8 mouse cellular contexts compared by ENCODE assay signal in the genomic region with DNA sequence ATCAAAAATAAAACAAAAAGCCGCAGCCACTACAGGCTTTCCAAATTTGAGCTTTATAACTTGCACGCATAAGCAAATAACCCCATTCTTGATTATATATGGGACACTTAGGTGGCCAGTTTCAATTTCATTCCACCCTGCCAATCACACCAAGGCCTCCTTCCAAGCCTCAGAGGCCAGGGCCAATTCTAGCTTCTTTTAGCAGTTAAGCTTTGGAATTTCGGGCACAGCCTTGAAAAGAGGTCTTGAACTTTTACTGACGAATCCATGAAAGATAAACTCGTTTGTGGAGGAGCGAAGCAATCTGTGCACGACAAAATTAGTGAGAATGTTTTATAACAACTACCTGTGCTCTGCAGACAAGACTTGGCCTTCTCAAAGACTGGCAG. TPM values are rescaled to one million over a fixed set of nuclear protein-coding genes. Genes with fewer than 3 reads are reported as not detected.
DNase-seq lines count a peak whose midpoint lies in the region; ATAC-seq lines count a peak whose summit lies in the region.

No protein-coding gene starts in this region.

- H3K4me1 ChIP-seq in heart, embryonic 14.5 days (ENCODE audit: control insufficient read depth in 2 of 2, insufficient read depth in 2 of 2, low read length in 2 of 2), result peaks cover 10 to 18% of the 10 kb centered on the region in 2 experiments
- H3K4me1 ChIP-seq in hindbrain, embryonic 11.5 days (replicated peaks; ENCODE audit: control insufficient read depth, insufficient read depth, low read length), result no peaks in the 10 kb centered on the region; the same call in 1 of the 2 replicates
- peaks cover 15% of the 10 kb centered on the region for H3K4me1 ChIP-seq in midbrain, embryonic 11.5 days (ENCODE audit: control insufficient read depth, insufficient read depth, low read length)

- H3K9ac ChIP-seq in heart, embryonic 14.5 days (ENCODE audit: low read length), result peak overlapping the region; percentile 88
- peak overlapping the region; percentile 89 for H3K9ac ChIP-seq in hindbrain, embryonic 11.5 days (ENCODE audit: low read depth, low read length)
- H3K9ac ChIP-seq in midbrain, embryonic 11.5 days (ENCODE audit: low read length), result peak overlapping the region; percentile 64

- H3K4me3 ChIP-seq in heart, embryonic 14.5 days (ENCODE audit: control insufficient read depth in 1 of 2, insufficient read depth in 1 of 2, low read depth in 1 of 2, low read length in 2 of 2), result peak overlapping the region; percentile 48 to 62
- peak overlapping the region; percentile 65 for H3K4me3 ChIP-seq in hindbrain, embryonic 11.5 days (ENCODE audit: low read depth, low read length)
- peak overlapping the region; percentile 56 for H3K4me3 ChIP-seq in midbrain, embryonic 11.5 days (ENCODE audit: low read depth, low read length)

- intact Hi-C loops in heart, postnatal 10 days (cut with DNase I), result loop anchor here (2.0 kb wide), 1 partner anchor 23 kb away; no protein-coding TSS in a partner anchor

- H3K36me3 ChIP-seq in heart, embryonic 14.5 days (ENCODE audit: control insufficient read depth, insufficient read depth, low read length), result peaks cover 26% of the 10 kb centered on the region
- no peaks in the 10 kb centered on the region for H3K36me3 ChIP-seq in hindbrain, embryonic 11.5 days (ENCODE audit: control insufficient read depth, insufficient read depth, low read length)
- H3K36me3 ChIP-seq in midbrain, embryonic 11.5 days (ENCODE audit: control insufficient read depth, insufficient read depth, low read length), result no peaks in the 10 kb centered on the region

- peak overlapping the region; percentile 96 to 99 for H3K27ac ChIP-seq in heart, embryonic 14.5 days (replicated peaks in 1 of 2; ENCODE audit: control insufficient read depth in 1 of 2, insufficient read depth in 1 of 2, low read depth in 2 of 2, low read length in 2 of 2)
- peak overlapping the region; percentile 97 for H3K27ac ChIP-seq in hindbrain, embryonic 11.5 days (ENCODE audit: low read depth, low read length)
- H3K27ac ChIP-seq in midbrain, embryonic 11.5 days (ENCODE audit: low read depth, low read length), result peak overlapping the region; percentile 97

- no peak for DNase-seq in heart, postnatal 10 days
- DNase-seq in adrenal gland, postnatal 36 days, result peak; percentile 59 to 63
- DNase-seq in hindbrain, embryonic 11.5 days (ENCODE audit: low spot score), result no peak
- DNase-seq in midbrain, embryonic 11.5 days (ENCODE audit: low spot score, missing footprints), result no peak
- no peak for DNase-seq in yolk sac, embryonic 10.5 days (ENCODE audit: low spot score)
- DNase-seq in left cerebral cortex, adult 11 months (ENCODE audit: low spot score), result no peak
- DNase-seq in right cerebral cortex, postnatal 14 days, result no peak

- H3K27me3 ChIP-seq in heart, embryonic 14.5 days (ENCODE audit: control insufficient read depth, insufficient read depth, low read length), result no peaks in the 10 kb centered on the region
- H3K27me3 ChIP-seq in hindbrain, embryonic 11.5 days (ENCODE audit: control insufficient read depth, insufficient read depth, low read length), result 0 out of 2 replicates have a peak, but pooled peaks cover 2% of the 10 kb centered on the region
- H3K27me3 ChIP-seq in midbrain, embryonic 11.5 days (ENCODE audit: control insufficient read depth, insufficient read depth, low read length), result no peaks in the 10 kb centered on the region

- peak overlapping the region; percentile 83 for H3K4me2 ChIP-seq in heart, embryonic 14.5 days (ENCODE audit: low read length)
- H3K4me2 ChIP-seq in hindbrain, embryonic 11.5 days (replicated peaks; ENCODE audit: low read depth, low read length), result peak overlapping the region; percentile 60
- H3K4me2 ChIP-seq in midbrain, embryonic 11.5 days, result peak overlapping the region; percentile 50

- ATAC-seq in heart, embryonic 14.5 days (ENCODE audit: insufficient number of reproducible peaks, insufficient read depth, low FRiP score, low read depth), result no peak
- no peak for ATAC-seq in hindbrain, embryonic 11.5 days (ENCODE audit: low FRiP score)
- ATAC-seq in midbrain, embryonic 11.5 days (ENCODE audit: low FRiP score), result no peak

- 37% methylated on average over 7 of the region's 7 CpGs for WGBS in heart, embryonic 14.5 days
- WGBS in hindbrain, embryonic 11.5 days, result 51% methylated on average over 7 of the region's 7 CpGs
- 51% methylated on average over 7 of the region's 7 CpGs for WGBS in midbrain, embryonic 11.5 days

- H3K9me3 ChIP-seq in heart, embryonic 14.5 days (ENCODE audit: control insufficient read depth, low read length), result no peaks in the 10 kb centered on the region
- no peaks in the 10 kb centered on the region for H3K9me3 ChIP-seq in hindbrain, embryonic 11.5 days (ENCODE audit: control insufficient read depth, low read length)
- H3K9me3 ChIP-seq in midbrain, embryonic 11.5 days (ENCODE audit: control insufficient read depth, low read length), result no peaks in the 10 kb centered on the region

RNA-seq across cellular contexts. Expression of a gene that starts 10.4 kb away (rescaled TPM):
- polyA plus RNA-seq in heart, embryonic 14.5 days (2014; fragmentation: Nextera tagmentation; extraction: Ambion mirVana), result 17.6 and 18.2 TPM in 2 replicates
- total RNA-seq in heart, postnatal 10 days (2021), result 10 to 100 TPM; 21.8 to 23.9 TPM
- 10 to 100 TPM; 63.9 to 66.5 TPM for total RNA-seq in adrenal gland, postnatal 36 days (2021)
- 22.7 and 23.8 TPM in 2 replicates for polyA plus RNA-seq in hindbrain, embryonic 11.5 days (2014; fragmentation: Nextera tagmentation; extraction: Ambion mirVana)
- 17.7 and 20.4 TPM in 2 replicates for polyA plus RNA-seq in midbrain, embryonic 11.5 days (2014; fragmentation: Nextera tagmentation; extraction: Ambion mirVana)

RNA-seq across cellular contexts. Expression of a gene that starts 12.2 kb away (rescaled TPM):
- polyA plus RNA-seq in heart, embryonic 14.5 days (2014; fragmentation: Nextera tagmentation; extraction: Ambion mirVana), result 0.11 and 0.19 TPM in 2 replicates
- under 1 TPM in 1 of 2 experiments, not detected in 1; 0.22 TPM for total RNA-seq in heart, postnatal 10 days (2021)
- total RNA-seq in adrenal gland, postnatal 36 days (2021), result under 1 TPM; 0.13 to 0.23 TPM
- 0.62 TPM in 1 of 2 replicates, not detected in the other for polyA plus RNA-seq in hindbrain, embryonic 11.5 days (2014; fragmentation: Nextera tagmentation; extraction: Ambion mirVana)
- 0.17 and 0.19 TPM in 2 replicates for polyA plus RNA-seq in midbrain, embryonic 11.5 days (2014; fragmentation: Nextera tagmentation; extraction: Ambion mirVana)

RNA-seq across cellular contexts. Expression of a gene that starts 17.3 kb away (rescaled TPM):
- 8.0 and 11.5 TPM in 2 replicates for polyA plus RNA-seq in heart, embryonic 14.5 days (2014; fragmentation: Nextera tagmentation; extraction: Ambion mirVana)
- total RNA-seq in heart, postnatal 10 days (2021), result 1 to 10 TPM; 7.4 to 9.1 TPM
- total RNA-seq in adrenal gland, postnatal 36 days (2021), result 1 to 10 TPM; 3.9 to 6.6 TPM
- 2.9 and 3.9 TPM in 2 replicates for polyA plus RNA-seq in hindbrain, embryonic 11.5 days (2014; fragmentation: Nextera tagmentation; extraction: Ambion mirVana)
- 0.38 and 0.39 TPM in 2 replicates for polyA plus RNA-seq in midbrain, embryonic 11.5 days (2014; fragmentation: Nextera tagmentation; extraction: Ambion mirVana)

RNA-seq across cellular contexts. Expression of a gene that starts 43.5 kb away (rescaled TPM):
- 39.5 and 42.2 TPM in 2 replicates for polyA plus RNA-seq in heart, embryonic 14.5 days (2014; fragmentation: Nextera tagmentation; extraction: Ambion mirVana)
- total RNA-seq in heart, postnatal 10 days (2021), result 10 to 100 TPM; 60.9 to 77.8 TPM
- 10 to 100 TPM; 90.4 to 95.6 TPM for total RNA-seq in adrenal gland, postnatal 36 days (2021)
- 39.7 and 41.0 TPM in 2 replicates for polyA plus RNA-seq in hindbrain, embryonic 11.5 days (2014; fragmentation: Nextera tagmentation; extraction: Ambion mirVana)
- 35.7 and 44.1 TPM in 2 replicates for polyA plus RNA-seq in midbrain, embryonic 11.5 days (2014; fragmentation: Nextera tagmentation; extraction: Ambion mirVana)

RNA-seq across cellular contexts. Expression of a gene that starts 51.5 kb away (rescaled TPM):
- 62.0 and 65.5 TPM in 2 replicates for polyA plus RNA-seq in heart, embryonic 14.5 days (2014; fragmentation: Nextera tagmentation; extraction: Ambion mirVana)
- 10 to 100 TPM; 49.1 to 51.6 TPM for total RNA-seq in heart, postnatal 10 days (2021)
- 10 to 100 TPM; 49.0 to 53.6 TPM for total RNA-seq in adrenal gland, postnatal 36 days (2021)
- 69.0 and 75.0 TPM in 2 replicates for polyA plus RNA-seq in hindbrain, embryonic 11.5 days (2014; fragmentation: Nextera tagmentation; extraction: Ambion mirVana)
- 67.3 and 69.6 TPM in 2 replicates for polyA plus RNA-seq in midbrain, embryonic 11.5 days (2014; fragmentation: Nextera tagmentation; extraction: Ambion mirVana)

Comparison
In these comparisons a context has a peak if more than half of its experiments do, and no peak if none do; other contexts are left out.
1. DNase-seq: peak in adrenal gland, postnatal 36 days (2 of 2); none in heart, postnatal 10 days (0 of 2), hindbrain, embryonic 11.5 days (single experiment), midbrain, embryonic 11.5 days (single experiment), yolk sac, embryonic 10.5 days (single experiment), left cerebral cortex, adult 11 months (single experiment) and right cerebral cortex, postnatal 14 days (single experiment).
2. Peak in every context shown above with its lines, with median percentiles within 50 percentile points of each other: H3K27ac ChIP-seq, H3K4me2 ChIP-seq, H3K4me3 ChIP-seq and H3K9ac ChIP-seq.